Mouse (Mus musculus) cortical plate, adult 2 months (tissue): Measurements from ENCODE around the gene Map3k21. TPM values are rescaled to one million over a fixed set of nuclear protein-coding genes. Genes with fewer than 3 reads are reported as not detected.

Experiments
- H3K27ac ChIP-seq: fragments of 200-500 bp; 2 replicates; pipeline ENCODE4 v1.5.1; 2012; ENCODE audit warnings: low read length, control low read depth, inconsistent platforms; ENCODE audit not compliant: insufficient read depth
- H3K4me1 ChIP-seq: fragments of 200-500 bp; 2 replicates; pipeline ENCODE4 v1.6.1; 2011; ENCODE audit warnings: low read length; ENCODE audit not compliant: control insufficient read depth, insufficient read depth
- H3K4me3 ChIP-seq: fragments of 200-500 bp; 2 replicates; pipeline ENCODE4 v1.5.1; 2011; ENCODE audit warnings: mild to moderate bottlenecking, low read length, control low read depth; ENCODE audit not compliant: insufficient read depth
- CTCF ChIP-seq: fragments of 200-500 bp; IDR thresholded peaks from 2 replicates; pipeline ENCODE4 v1.5.1; 2011; ENCODE audit warnings: mild to moderate bottlenecking, control low read depth, low read length; ENCODE audit not compliant: insufficient read depth; ENCODE audit errors: extremely low read depth
- POLR2A ChIP-seq: fragments of 200-500 bp; IDR thresholded peaks from 2 replicates; pipeline ENCODE4 v1.6.1; 2011; ENCODE audit warnings: mild to moderate bottlenecking, low read length, control low read depth; ENCODE audit not compliant: insufficient read depth; ENCODE audit errors: extremely low read depth
- polyA plus RNA-seq: library from polyadenylated mRNA; depleted of rRNA; stranded (reverse); fragments of >200 nt; gene quantifications from 2 replicates; pipeline ENCODE4 v1.2.3, GENCODE M21; 2012; rRNA removed

The Map3k21 gene
- polyA plus RNA-seq, 1 experiment, result 2.4 TPM

GRCm38 (mm10) chr8:125986999-125987589 is 76.8 kb downstream of the Map3k21 start:
- TF ChIP-seq CTCF, result no peak
- no peak for TF ChIP-seq POLR2A
- Histone ChIP-seq H3K4me3 (no peak overlapping the region), H3K27ac (0 out of 2 replicates have a peak overlapping the region, but pooled peaks have one; percentile 65), H3K4me1 (peaks cover 6% of the 10 kb centered on the region)

DNA sequence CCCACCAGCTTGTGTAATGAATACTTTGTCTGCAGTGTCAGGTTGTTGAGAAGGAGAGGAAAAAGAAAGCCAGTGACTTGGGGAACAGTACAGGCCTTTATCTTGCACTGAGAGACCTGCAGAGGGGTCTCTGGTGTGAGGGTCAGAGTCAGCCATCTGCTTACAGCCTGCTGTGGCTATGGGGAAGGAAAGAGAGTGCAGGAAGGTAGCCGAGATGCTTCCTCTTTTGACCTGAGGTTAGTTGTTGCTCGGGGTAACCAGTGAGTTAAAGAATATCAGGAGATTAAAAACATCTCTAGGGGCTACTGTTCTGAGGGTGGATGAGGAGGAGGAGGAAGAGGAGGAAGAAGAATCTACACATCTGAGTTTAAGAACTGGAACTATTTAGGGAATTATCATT is 77.7 kb downstream of the Map3k21 start:
- H3K4me1 ChIP-seq, result peaks cover 6% of the 10 kb centered on the region
- no peak overlapping the region for H3K4me3 ChIP-seq
- 0 out of 2 replicates have a peak overlapping the region, but pooled peaks have one; percentile 12 for H3K27ac ChIP-seq
- TF ChIP-seq POLR2A (no peak), CTCF (no peak)

- Histone ChIP-seq H3K4me1 (peaks cover 4% of the 10 kb centered on the region), H3K27ac (no peak overlapping the region), H3K4me3 (no peak overlapping the region)
- no peak for TF ChIP-seq POLR2A
- TF ChIP-seq CTCF, result no peak
These were observed 83.4 kb downstream of the Map3k21 start for GRCm38 (mm10) chr8:125993636-125994035.

GRCm38 (mm10) chr8:125995101-125995986 is 85.1 kb downstream of the Map3k21 start, which contains the start of gene Kcnk1:
Gene Kcnk1 (plus strand): TSS chr8:125995170.
- Histone ChIP-seq H3K4me1 (peaks cover 7% of the 10 kb centered on the region), H3K4me3 (peak within 1 kb of the TSS; percentile 89), H3K27ac (peak within 1 kb of the TSS; percentile 96)
- TF ChIP-seq CTCF (no peak), POLR2A (peak; percentile 41; the same call in 1 of the 2 replicates)

DNA sequence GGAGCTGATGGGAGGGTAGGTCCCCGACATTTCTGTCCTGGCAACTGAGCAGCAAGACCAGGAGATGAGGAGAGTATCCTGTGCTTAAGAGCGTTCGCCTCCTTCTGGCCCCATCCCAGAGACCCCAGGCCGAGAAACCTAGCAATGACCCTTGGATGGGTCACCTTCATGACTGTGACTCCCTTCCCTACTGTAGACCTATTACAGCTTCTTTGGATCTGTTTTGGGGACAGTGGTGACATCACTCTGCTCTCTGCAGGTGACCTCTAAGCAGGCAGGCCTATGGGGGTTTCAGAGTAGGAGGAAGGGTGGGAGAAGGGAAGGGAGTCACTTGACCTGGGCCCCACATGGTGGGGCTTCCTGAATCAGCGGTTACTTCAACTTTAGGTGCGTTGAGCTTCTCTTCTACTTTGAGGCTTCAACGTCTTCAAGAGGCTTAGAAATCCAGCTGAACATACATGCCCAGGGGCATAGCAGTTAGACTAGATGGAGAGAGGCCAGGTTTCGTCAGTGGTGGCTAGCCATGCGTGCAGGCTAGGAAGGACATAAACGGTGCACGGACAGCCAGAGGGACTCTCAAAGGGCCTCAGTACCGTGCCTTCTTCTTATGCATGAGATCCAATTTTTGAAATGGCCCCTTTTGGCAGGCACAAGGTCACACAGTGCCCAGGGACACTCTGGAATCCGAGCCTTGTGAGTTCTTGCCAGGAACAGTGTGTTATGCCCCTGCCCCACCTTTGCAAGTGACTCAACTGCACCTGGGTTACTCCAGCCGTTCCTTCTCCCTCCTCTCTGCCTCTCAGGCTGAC is 86.0 kb downstream of the Map3k21 start:
- no peak for TF ChIP-seq CTCF
- TF ChIP-seq POLR2A, result peak; percentile 14
- Histone ChIP-seq H3K27ac (peak overlapping the region; percentile 96), H3K4me1 (peaks cover 7% of the 10 kb centered on the region), H3K4me3 (peak overlapping the region; percentile 89)

DNA sequence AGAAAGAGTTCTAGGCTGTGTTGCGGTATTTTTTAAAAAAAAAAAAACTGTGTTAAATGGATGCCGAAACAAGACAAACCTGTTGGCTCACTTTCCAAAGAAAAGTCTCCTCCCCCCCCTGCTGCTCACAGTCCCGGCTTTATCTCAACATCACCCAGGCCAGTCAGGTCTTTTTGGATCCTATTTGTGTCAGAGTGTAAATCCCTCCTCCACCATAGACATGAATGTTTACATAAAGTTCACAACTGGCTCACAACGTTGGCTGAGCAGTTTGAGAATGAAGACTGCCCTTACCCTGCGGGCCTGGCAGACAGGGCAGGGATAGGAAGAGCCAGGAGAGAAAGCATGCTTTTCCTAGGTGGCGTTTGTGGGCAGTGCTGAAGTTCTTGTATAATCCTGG is 86.7 kb downstream of the Map3k21 start:
- peak overlapping the region; percentile 89 for H3K4me3 ChIP-seq
- H3K4me1 ChIP-seq, result peaks cover 7% of the 10 kb centered on the region
- H3K27ac ChIP-seq, result peak overlapping the region; percentile 38; the same call in 1 of the 2 replicates
- TF ChIP-seq POLR2A (no peak), CTCF (no peak)

Other genes starting within 250 kb of the Map3k21 start
- 2.1 and 2.5 TPM in 2 replicates for gene Map10, start 240.6 kb upstream of the Map3k21 start, polyA plus RNA-seq
- gene Ntpcr, start 180.5 kb upstream of the Map3k21 start, polyA plus RNA-seq, result 58.5 and 59.7 TPM in 2 replicates
- gene Pcnx2, start 12.1 kb upstream of the Map3k21 start, polyA plus RNA-seq, result 54.4 and 57.8 TPM in 2 replicates
- 124 and 127 TPM in 2 replicates for gene Kcnk1, start 84.7 kb downstream of the Map3k21 start, polyA plus RNA-seq